Mouse (Mus musculus): ENCODE results near the gene Trpm1. TPM values are rescaled to one million over a fixed set of nuclear protein-coding genes. Genes with fewer than 3 reads are reported as not detected.

Trpm1 gene
- polyA plus RNA-seq, 1 experiment = not detected

- H3K4me1 ChIP-seq (ENCODE audit: control insufficient read depth, insufficient read depth, low read length) = no peaks in the 10 kb centered on the region
Observed at GRCm38 (mm10) chr7:64163086-64163485, 9.5 kb downstream of the Trpm1 start.

GRCm38 (mm10) chr7:64163890-64164289 is 10.3 kb downstream of the Trpm1 start:
- TF ChIP-seq CTCF (IDR thresholded peaks at IDR 0.05; ENCODE audit: borderline replicate concordance, insufficient read depth, low read length) (no peak), POLR2A (IDR thresholded peaks at IDR 0.05; ENCODE audit: low read depth, low read length) (no peak)
- no peak overlapping the region for H3K4me3 ChIP-seq (ENCODE audit: insufficient read depth, low read length)
- H3K27ac ChIP-seq (ENCODE audit: insufficient read depth, low read length) = no peak overlapping the region
- H3K4me1 ChIP-seq (ENCODE audit: control insufficient read depth, insufficient read depth, low read length) = no peaks in the 10 kb centered on the region

More at GRCm38 (mm10) chr7:64163086-64163485, 9.5 kb downstream of the Trpm1 start:
- Histone ChIP-seq H3K27ac (ENCODE audit: insufficient read depth, low read length) (no peak overlapping the region), H3K4me3 (ENCODE audit: insufficient read depth, low read length) (no peak overlapping the region)
- no peak for TF ChIP-seq POLR2A (IDR thresholded peaks at IDR 0.05; ENCODE audit: low read depth, low read length)
- TF ChIP-seq CTCF (IDR thresholded peaks at IDR 0.05; ENCODE audit: borderline replicate concordance, insufficient read depth, low read length) = no peak

- TF ChIP-seq POLR2A (IDR thresholded peaks at IDR 0.05; ENCODE audit: low read depth, low read length) (no peak), CTCF (IDR thresholded peaks at IDR 0.05; ENCODE audit: borderline replicate concordance, insufficient read depth, low read length) (peak; percentile 90)
- no peak overlapping the region for H3K4me3 ChIP-seq (ENCODE audit: insufficient read depth, low read length)
- H3K27ac ChIP-seq (ENCODE audit: insufficient read depth, low read length) = no peak overlapping the region
- H3K4me1 ChIP-seq (ENCODE audit: control insufficient read depth, insufficient read depth, low read length) = no peaks in the 10 kb centered on the region
Observed at GRCm38 (mm10) chr7:64164997-64165396, 11.4 kb downstream of the Trpm1 start.

- TF ChIP-seq CTCF (IDR thresholded peaks at IDR 0.05; ENCODE audit: borderline replicate concordance, insufficient read depth, low read length) = no peak
- no peak for TF ChIP-seq POLR2A (IDR thresholded peaks at IDR 0.05; ENCODE audit: low read depth, low read length)
- Histone ChIP-seq H3K4me1 (ENCODE audit: control insufficient read depth, insufficient read depth, low read length) (no peaks in the 10 kb centered on the region), H3K27ac (ENCODE audit: insufficient read depth, low read length) (no peak overlapping the region), H3K4me3 (ENCODE audit: insufficient read depth, low read length) (no peak overlapping the region)
Observed at GRCm38 (mm10) chr7:64166025-64166424, 12.4 kb downstream of the Trpm1 start.

GRCm38 (mm10) chr7:64166724-64167123 is 13.1 kb downstream of the Trpm1 start:
- Histone ChIP-seq H3K27ac (ENCODE audit: insufficient read depth, low read length) (no peak overlapping the region), H3K4me1 (ENCODE audit: control insufficient read depth, insufficient read depth, low read length) (no peaks in the 10 kb centered on the region), H3K4me3 (ENCODE audit: insufficient read depth, low read length) (no peak overlapping the region)
- TF ChIP-seq CTCF (IDR thresholded peaks at IDR 0.05; ENCODE audit: borderline replicate concordance, insufficient read depth, low read length) = no peak
- TF ChIP-seq POLR2A (IDR thresholded peaks at IDR 0.05; ENCODE audit: low read depth, low read length) = no peak

GRCm38 (mm10) chr7:64179310-64179709 is 25.7 kb downstream of the Trpm1 start:
- Histone ChIP-seq H3K4me1 (ENCODE audit: control insufficient read depth, insufficient read depth, low read length) (no peaks in the 10 kb centered on the region), H3K27ac (ENCODE audit: insufficient read depth, low read length) (no peak overlapping the region), H3K4me3 (ENCODE audit: insufficient read depth, low read length) (no peak overlapping the region)
- no peak for TF ChIP-seq POLR2A (IDR thresholded peaks at IDR 0.05; ENCODE audit: low read depth, low read length)
- peak; percentile 42; the same call in 1 of the 2 replicates for TF ChIP-seq CTCF (IDR thresholded peaks at IDR 0.05; ENCODE audit: borderline replicate concordance, insufficient read depth, low read length)

- no peaks in the 10 kb centered on the region for H3K4me1 ChIP-seq (ENCODE audit: control insufficient read depth, insufficient read depth, low read length)
Observed at GRCm38 (mm10) chr7:64185203-64185931, 31.7 kb downstream of the Trpm1 start.

GRCm38 (mm10) chr7:64185932-64186312 is 32.3 kb downstream of the Trpm1 start:
- Histone ChIP-seq H3K27ac (ENCODE audit: insufficient read depth, low read length) (no peak overlapping the region), H3K4me1 (ENCODE audit: control insufficient read depth, insufficient read depth, low read length) (no peaks in the 10 kb centered on the region), H3K4me3 (ENCODE audit: insufficient read depth, low read length) (no peak overlapping the region)
- TF ChIP-seq CTCF (IDR thresholded peaks at IDR 0.05; ENCODE audit: borderline replicate concordance, insufficient read depth, low read length) (no peak), POLR2A (IDR thresholded peaks at IDR 0.05; ENCODE audit: low read depth, low read length) (no peak)

More at GRCm38 (mm10) chr7:64185203-64185931, 31.7 kb downstream of the Trpm1 start:
- TF ChIP-seq POLR2A (IDR thresholded peaks at IDR 0.05; ENCODE audit: low read depth, low read length) = no peak
- no peak for TF ChIP-seq CTCF (IDR thresholded peaks at IDR 0.05; ENCODE audit: borderline replicate concordance, insufficient read depth, low read length)
- Histone ChIP-seq H3K27ac (ENCODE audit: insufficient read depth, low read length) (no peak overlapping the region), H3K4me3 (ENCODE audit: insufficient read depth, low read length) (no peak overlapping the region)

GRCm38 (mm10) chr7:64192261-64192943 is 38.8 kb downstream of the Trpm1 start:
- TF ChIP-seq CTCF (IDR thresholded peaks at IDR 0.05; ENCODE audit: borderline replicate concordance, insufficient read depth, low read length) = no peak
- TF ChIP-seq POLR2A (IDR thresholded peaks at IDR 0.05; ENCODE audit: low read depth, low read length) = no peak
- Histone ChIP-seq H3K4me3 (ENCODE audit: insufficient read depth, low read length) (no peak overlapping the region), H3K27ac (ENCODE audit: insufficient read depth, low read length) (peak overlapping the region; percentile 14; the same call in 1 of the 2 replicates), H3K4me1 (ENCODE audit: control insufficient read depth, insufficient read depth, low read length) (peaks cover 5% of the 10 kb centered on the region; the same call in 1 of the 2 replicates)

GRCm38 (mm10) chr7:64193476-64193875 is 39.8 kb downstream of the Trpm1 start:
- Histone ChIP-seq H3K4me3 (ENCODE audit: insufficient read depth, low read length) (no peak overlapping the region), H3K27ac (ENCODE audit: insufficient read depth, low read length) (no peak overlapping the region), H3K4me1 (ENCODE audit: control insufficient read depth, insufficient read depth, low read length) (peaks cover 5% of the 10 kb centered on the region; the same call in 1 of the 2 replicates)
- TF ChIP-seq POLR2A (IDR thresholded peaks at IDR 0.05; ENCODE audit: low read depth, low read length) (no peak), CTCF (IDR thresholded peaks at IDR 0.05; ENCODE audit: borderline replicate concordance, insufficient read depth, low read length) (no peak)
